25 mouse cellular contexts compared by ENCODE assay signal in the genomic region with DNA sequence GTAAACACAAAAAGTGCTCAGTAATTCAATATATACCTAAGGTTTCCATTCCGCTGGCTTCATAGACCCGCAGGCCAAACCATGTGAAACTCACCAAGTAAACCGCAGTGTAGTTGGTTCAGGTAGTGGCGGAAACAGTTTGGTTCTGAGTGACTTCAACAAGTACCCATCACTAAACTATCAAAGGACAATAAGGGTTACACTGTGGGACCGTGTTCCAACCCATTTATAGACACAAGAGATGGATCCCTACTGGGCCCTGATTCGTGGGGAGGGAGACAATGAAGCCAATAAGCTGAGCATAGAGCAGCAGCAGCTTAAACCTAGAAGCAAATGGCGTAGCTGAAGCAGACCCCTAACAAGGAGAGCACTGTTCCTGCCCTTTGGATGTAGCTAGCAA.
"Had no signal": no experiment of that assay in that cellular context is flagged by ENCODE, and none has a peak within 500 bp of the region (broad histone marks: within the 10 kb centered on the region; RNA-seq: fewer than 3 reads in every experiment).

No protein-coding gene starts in this region.

- H3K27ac ChIP-seq: heart, embryonic 13.5 days; heart, embryonic 15.5 days; hindbrain, embryonic 13.5 days; hindbrain, embryonic 15.5 days; hindbrain, postnatal 0 days; intestine, embryonic 15.5 days; layer of hippocampus, adult 2 months; left cerebral cortex, adult 2 months; limb, embryonic 10.5 days; limb, embryonic 12.5 days; liver, embryonic 13.5 days; liver, embryonic 15.5 days had no signal

- H3K36me3 ChIP-seq: heart, embryonic 15.5 days; hindbrain, embryonic 13.5 days; hindbrain, embryonic 15.5 days; liver, embryonic 15.5 days had no signal

- H3K9me3 ChIP-seq: heart, embryonic 13.5 days; heart, embryonic 15.5 days; hindbrain, embryonic 13.5 days; hindbrain, embryonic 15.5 days; intestine, embryonic 15.5 days; limb, embryonic 10.5 days; limb, embryonic 12.5 days; liver, embryonic 13.5 days; liver, embryonic 15.5 days had no signal

- H3K4me1 ChIP-seq: heart, embryonic 15.5 days; hindbrain, embryonic 13.5 days; hindbrain, embryonic 15.5 days; intestine, embryonic 15.5 days; limb, embryonic 10.5 days; limb, embryonic 12.5 days; liver, embryonic 13.5 days; liver, embryonic 15.5 days had no signal

- H3K4me2 ChIP-seq: heart, embryonic 11.5 days; heart, embryonic 13.5 days; heart, embryonic 15.5 days; hindbrain, embryonic 13.5 days; hindbrain, embryonic 15.5 days; intestine, embryonic 15.5 days; limb, embryonic 12.5 days; liver, embryonic 11.5 days; liver, embryonic 13.5 days; liver, embryonic 15.5 days had no signal

- H3K4me3 ChIP-seq: heart, embryonic 13.5 days; heart, embryonic 15.5 days; hindbrain, embryonic 13.5 days; hindbrain, embryonic 15.5 days; intestine, embryonic 15.5 days; layer of hippocampus, adult 2 months; left cerebral cortex, adult 2 months; limb, embryonic 10.5 days; limb, embryonic 12.5 days; liver, embryonic 13.5 days; liver, embryonic 15.5 days had no signal

- H3K9ac ChIP-seq: heart, embryonic 13.5 days; heart, embryonic 15.5 days; hindbrain, embryonic 13.5 days; hindbrain, embryonic 15.5 days; intestine, embryonic 15.5 days; limb, embryonic 12.5 days; liver, embryonic 13.5 days; liver, embryonic 15.5 days had no signal

- DNase-seq: gastrocnemius, postnatal 14 days; gastrocnemius, postnatal 36 days; heart, adult 18-20 months; heart, postnatal 14 days; heart, postnatal 36 days; kidney, adult 18-20 months; kidney, adult 8-10 months; kidney, postnatal 10 days; kidney, postnatal 25 days; kidney, postnatal 4 days; liver; liver, embryonic 13.5 days had no signal

- H3K27me3 ChIP-seq: heart, embryonic 13.5 days; heart, embryonic 15.5 days; hindbrain, embryonic 13.5 days; hindbrain, embryonic 15.5 days; intestine, embryonic 15.5 days; limb, embryonic 12.5 days; liver, embryonic 13.5 days; liver, embryonic 15.5 days had no signal
